Mouse (Mus musculus): ENCODE results near the gene Rpl18.

The Rpl18 gene

GRCm38 (mm10) chr7:45730727-45731431, 15.6 kb downstream of the Rpl18 start:
- peak; percentile 76 for DNase-seq (ENCODE audit: low read depth, low spot score)

DNA sequence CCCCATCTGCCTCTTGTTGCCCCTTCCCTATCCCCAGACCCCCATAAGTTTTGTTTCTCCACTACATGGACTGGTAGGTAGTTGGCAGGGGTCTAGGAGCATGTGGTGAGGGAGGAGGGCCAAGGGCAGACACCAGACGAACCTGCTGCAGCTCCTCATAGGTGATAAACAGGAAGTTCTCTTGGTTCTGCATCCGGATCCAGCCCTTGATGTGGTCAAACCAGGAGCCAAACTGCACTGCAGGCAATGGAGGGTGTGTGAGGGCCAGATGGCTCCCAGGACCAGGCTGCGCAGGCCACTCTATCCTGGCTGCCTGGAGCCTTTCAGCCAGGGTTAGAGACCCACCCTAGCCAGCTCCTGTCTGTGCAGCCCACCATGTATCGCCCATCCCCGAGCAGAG, 18.2 kb downstream of the Rpl18 start:
- no peak for DNase-seq (ENCODE audit: low read depth, low spot score)

DNA sequence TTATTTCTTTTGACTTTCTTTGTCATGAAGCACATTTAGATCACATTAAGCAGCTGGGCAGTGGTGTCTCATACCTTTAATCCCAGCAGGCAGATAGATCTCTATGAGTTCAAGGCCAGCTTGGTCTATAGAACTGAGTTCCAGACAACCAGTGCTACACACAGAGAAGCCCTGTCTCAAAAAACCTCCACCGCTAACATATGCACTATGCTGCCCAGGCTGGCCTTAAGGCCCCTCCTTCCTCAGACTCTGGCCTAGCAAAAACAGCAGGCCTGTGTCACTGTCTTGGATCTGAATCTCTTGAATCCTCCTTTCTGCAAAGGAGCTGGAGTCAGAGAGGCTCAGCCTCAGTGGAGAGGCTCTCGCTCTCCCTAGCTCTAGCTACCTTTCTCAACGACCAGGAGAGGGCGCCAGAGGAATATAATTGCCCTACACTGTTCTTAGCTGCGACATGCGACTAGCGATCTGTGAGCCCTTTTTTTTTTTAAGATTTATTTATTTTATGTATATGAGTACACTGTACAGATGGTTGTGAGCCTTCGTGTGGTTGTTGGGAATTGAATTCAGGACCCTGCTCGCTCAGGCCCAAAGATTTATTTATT, 24.0 kb downstream of the Rpl18 start:
- peak; percentile 86 for DNase-seq (ENCODE audit: low read depth, low spot score)

GRCm38 (mm10) chr7:45739820-45740219, 24.6 kb downstream of the Rpl18 start:
- DNase-seq (ENCODE audit: low read depth, low spot score): no peak

DNA sequence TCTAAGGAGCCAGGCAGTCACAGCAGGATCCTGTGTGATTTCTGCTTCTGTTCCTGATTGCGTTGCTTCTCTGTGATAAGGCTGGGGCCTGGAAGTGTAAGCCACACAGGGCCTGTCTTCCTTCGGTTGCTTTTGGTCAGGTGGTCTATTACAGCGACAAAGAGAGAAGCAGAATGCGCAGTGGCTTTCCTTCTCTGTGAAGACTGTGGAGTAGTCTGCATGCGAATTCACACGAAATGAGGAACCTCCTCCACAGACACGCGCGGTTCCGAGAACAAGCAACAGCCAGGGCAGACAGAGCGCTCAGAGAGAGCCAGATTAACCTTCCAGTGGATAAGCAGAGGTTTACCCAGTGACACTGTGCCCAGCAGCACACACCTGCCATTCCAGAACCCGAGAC, 26.1 kb downstream of the Rpl18 start:
- DNase-seq (ENCODE audit: low read depth, low spot score): no peak

GRCm38 (mm10) chr7:45741777-45742176, 26.5 kb downstream of the Rpl18 start:
- DNase-seq (ENCODE audit: low read depth, low spot score): no peak

GRCm38 (mm10) chr7:45742338-45742737, 27.1 kb downstream of the Rpl18 start:
- DNase-seq (ENCODE audit: low read depth, low spot score): no peak

DNA sequence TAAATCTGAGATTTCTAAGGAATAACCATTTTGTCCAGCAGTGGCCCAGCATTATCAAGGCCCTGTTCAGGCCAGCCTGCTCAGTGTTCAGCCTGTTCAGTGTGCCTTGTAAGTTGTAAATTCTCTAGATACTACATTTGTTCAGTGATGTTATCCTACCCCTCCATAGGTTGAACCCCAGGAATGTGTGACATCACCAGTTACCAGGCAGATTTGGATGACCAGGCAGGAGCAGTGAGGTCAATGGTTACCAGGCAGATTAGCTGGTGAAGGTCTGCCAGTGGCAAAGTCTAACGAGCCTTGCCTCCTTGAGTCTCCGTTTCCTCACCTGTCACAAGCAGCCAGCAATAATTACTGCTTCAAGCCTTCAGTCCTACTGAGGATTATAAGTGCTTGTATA, 29.1 kb downstream of the Rpl18 start:
- DNase-seq (ENCODE audit: low read depth, low spot score): peak; percentile 46

GRCm38 (mm10) chr7:45746518-45746917, 31.3 kb downstream of the Rpl18 start:
- peak; percentile 36 for DNase-seq (ENCODE audit: low read depth, low spot score)

DNA sequence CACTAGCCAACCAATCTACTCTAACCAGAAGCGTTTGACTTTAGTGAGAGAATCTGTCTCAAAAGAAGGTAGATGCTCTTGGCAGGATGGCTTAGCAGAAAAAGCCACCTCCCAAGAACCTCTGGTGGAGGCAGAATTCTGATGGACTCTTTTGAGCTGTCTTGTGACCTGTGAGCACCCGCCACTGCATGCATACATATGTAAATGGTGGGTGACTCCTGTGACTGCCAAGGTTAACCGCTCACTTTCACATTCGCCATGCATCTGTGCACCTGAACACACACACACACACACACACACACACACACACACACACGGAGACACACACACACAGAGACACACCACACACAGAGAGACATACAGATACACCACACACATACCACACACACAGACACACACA, 32.2 kb downstream of the Rpl18 start:
- DNase-seq (ENCODE audit: low read depth, low spot score): no peak

GRCm38 (mm10) chr7:45748110-45748509, 32.9 kb downstream of the Rpl18 start:
- no peak for DNase-seq (ENCODE audit: low read depth, low spot score)

DNA sequence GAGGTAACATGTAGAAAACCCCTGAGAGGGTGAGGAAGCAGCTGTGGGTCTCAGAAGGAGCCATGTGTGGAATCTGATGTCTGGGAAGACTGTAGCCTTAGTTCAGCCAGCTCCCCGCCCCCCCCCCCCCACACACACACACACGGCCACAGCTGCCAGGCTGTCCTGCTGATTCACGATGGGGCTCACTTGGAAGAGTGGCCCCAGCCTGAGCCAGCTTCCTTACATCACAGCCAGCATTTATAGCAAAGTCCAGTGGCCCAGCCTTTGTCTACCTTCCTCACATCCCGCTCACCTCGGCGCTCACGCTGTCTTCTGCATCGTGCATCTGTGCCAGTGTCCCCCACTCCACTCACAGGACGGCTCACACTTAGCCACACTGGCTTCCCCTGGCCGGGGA, 34.1 kb downstream of the Rpl18 start:
- DNase-seq (ENCODE audit: low read depth, low spot score): no peak

DNA sequence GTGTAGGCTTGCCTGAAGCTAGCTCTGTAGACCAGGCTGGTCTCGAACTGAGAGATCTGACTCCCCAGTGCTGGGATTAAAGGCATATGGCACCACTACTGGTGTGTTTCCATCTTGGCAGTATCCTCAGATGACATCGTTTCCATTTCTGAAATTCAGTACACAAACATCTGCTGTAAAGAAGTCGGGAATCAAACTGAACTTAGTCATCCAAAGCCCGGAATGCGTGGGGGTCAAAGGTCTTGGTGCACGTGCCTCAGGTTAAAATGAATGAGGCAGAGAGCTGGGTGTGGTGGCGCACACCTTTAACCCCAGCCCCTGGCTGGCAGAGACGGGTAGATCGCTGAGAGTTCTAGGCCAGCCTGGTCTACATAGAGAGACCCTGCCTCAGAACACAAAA, 34.9 kb downstream of the Rpl18 start:
- DNase-seq (ENCODE audit: low read depth, low spot score): no peak

GRCm38 (mm10) chr7:45755703-45756102, 40.4 kb downstream of the Rpl18 start:
- DNase-seq (ENCODE audit: low read depth, low spot score): peak; percentile 26

DNA sequence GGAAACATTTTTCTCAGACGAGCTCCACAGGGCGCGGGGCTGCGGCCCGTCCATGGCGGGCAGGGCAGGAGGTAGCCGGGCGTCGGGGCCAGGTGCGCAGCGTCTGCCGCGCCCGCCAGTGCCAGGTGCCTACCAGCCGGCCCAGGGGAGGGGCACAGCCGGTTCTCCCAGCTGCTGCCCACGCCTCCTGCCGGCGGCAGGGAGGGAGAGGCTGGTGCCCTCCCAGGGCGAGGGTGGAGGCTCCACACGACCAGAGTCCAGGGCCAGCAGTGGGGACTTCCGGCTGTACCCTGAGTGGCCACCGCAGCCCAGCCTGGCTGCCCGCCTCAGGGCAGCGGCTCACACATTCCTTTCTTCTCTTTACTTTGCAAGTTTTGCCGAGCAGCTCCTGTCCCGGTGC, 44.1 kb downstream of the Rpl18 start:
- DNase-seq (ENCODE audit: low read depth, low spot score): no peak

- no peak for DNase-seq (ENCODE audit: low read depth, low spot score)
Observed at GRCm38 (mm10) chr7:45760151-45760550, 44.9 kb downstream of the Rpl18 start.

DNA sequence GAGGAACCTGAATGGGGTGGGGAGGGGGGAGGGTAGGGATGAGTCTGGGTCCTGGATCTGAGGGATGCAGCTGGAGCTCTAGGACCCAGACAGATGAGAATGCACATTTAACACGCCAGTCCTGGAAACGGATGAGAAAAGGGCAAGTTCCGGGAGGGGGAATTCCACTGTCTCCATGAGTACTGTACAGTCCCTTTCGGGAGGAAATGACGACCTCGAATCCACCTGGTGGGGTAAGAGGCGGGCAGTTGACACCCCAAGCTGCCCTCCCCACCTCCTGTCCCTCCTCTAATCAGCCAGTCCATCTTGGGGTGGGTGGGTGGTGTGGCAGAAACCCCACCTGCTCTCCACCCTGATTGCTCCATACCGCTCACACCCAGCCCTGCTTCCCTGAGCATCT, 50.7 kb downstream of the Rpl18 start:
- DNase-seq (ENCODE audit: low read depth, low spot score): no peak

DNA sequence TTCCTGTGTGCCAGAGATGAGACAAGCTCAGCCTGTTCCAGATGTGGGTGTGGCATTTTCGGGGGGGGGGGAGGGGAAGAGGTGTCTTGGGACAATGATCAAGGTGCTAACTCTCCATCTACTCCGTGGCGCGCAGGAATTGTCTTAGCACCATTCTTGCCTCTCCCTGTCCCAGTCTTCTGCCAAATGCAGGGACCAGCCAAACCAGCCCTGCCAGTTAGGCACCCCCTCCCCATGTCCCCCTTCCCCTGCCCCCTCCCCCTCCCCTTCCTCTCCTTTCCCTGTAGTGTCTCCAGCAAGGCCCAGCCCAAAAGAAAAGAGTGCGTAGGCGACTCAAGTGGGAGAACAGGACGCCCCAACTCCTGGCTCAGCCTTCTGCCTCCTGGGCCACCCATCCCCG, 51.5 kb downstream of the Rpl18 start:
- DNase-seq (ENCODE audit: low read depth, low spot score): no peak

GRCm38 (mm10) chr7:45767500-45767899, 52.2 kb downstream of the Rpl18 start:
- no peak for DNase-seq (ENCODE audit: low read depth, low spot score)

Measured in A20 (cell line).